ENCODE assay signal across 19 mouse cellular contexts in the genomic region with DNA sequence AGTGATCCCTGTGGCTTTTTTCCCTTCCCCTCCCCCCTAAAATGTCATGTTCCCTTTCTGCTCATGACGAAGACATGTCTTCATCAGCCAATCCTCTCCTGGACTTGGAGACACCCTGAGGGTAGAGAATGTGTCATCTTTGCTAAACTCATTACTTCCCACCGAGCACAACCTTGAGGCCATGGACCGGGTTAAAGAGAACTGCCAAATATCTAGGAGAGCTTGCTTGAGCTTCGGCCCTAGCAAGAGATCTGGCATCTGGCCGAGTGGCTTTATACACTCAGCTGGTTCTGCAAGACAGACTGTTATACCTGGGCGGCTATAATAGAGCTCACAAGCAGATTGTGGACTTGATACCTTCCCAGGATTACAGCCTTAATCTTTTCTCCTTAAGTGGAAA.
DNase-seq lines count a peak whose midpoint lies in the region; ATAC-seq and TF ChIP-seq lines count a peak whose summit lies in the region.
"Had no signal": no experiment of that assay in that cellular context is flagged by ENCODE, and none has a peak within 500 bp of the region (broad histone marks: within the 10 kb centered on the region; RNA-seq: fewer than 3 reads in every experiment).

No protein-coding gene starts in this region.

- H3K9me3 ChIP-seq in kidney, embryonic 15.5 days (replicated peaks), result no peaks in the 10 kb centered on the region
- H3K9me3 ChIP-seq: embryonic facial prominence, embryonic 13.5 days; forebrain, embryonic 12.5 days; G1E; heart, embryonic 12.5 days; midbrain, embryonic 15.5 days; neural tube, embryonic 12.5 days had no signal

- H3K9ac ChIP-seq in kidney, embryonic 15.5 days, result no peak overlapping the region
- H3K9ac ChIP-seq: embryonic facial prominence, embryonic 13.5 days; forebrain, embryonic 12.5 days; heart, embryonic 12.5 days; lung, embryonic 14.5 days; midbrain, embryonic 15.5 days; neural tube, embryonic 12.5 days had no signal

- no peak for TF ChIP-seq POLR2A in kidney, adult 2 months (IDR thresholded peaks at IDR 0.05; ENCODE audit: low read depth, low read length)

- H3K27ac ChIP-seq in kidney, adult 2 months (ENCODE audit: insufficient read depth, low read depth, low read length), result no peak overlapping the region
- H3K27ac ChIP-seq in kidney, embryonic 15.5 days, result no peak overlapping the region
- H3K27ac ChIP-seq: embryonic facial prominence, embryonic 13.5 days; forebrain, embryonic 12.5 days; midbrain, embryonic 15.5 days; neural tube, embryonic 12.5 days had no signal

- TF ChIP-seq CTCF in kidney, adult 2 months (conservative IDR thresholded peaks at IDR 0.05; ENCODE audit: insufficient read depth, insufficient read length, low read depth, low read length), result no peak

- H3K4me2 ChIP-seq in kidney, embryonic 15.5 days, result no peak overlapping the region
- H3K4me2 ChIP-seq: embryonic facial prominence, embryonic 13.5 days; forebrain, embryonic 12.5 days; heart, embryonic 12.5 days; liver, embryonic 11.5 days; lung, embryonic 14.5 days; midbrain, embryonic 15.5 days; neural tube, embryonic 12.5 days had no signal

- ATAC-seq in kidney, embryonic 15.5 days (replicated peaks; ENCODE audit: low FRiP score), result no peak
- ATAC-seq: midbrain, embryonic 15.5 days had no signal

- H3K27me3 ChIP-seq in kidney, adult 2 months (replicated peaks; ENCODE audit: control insufficient read depth, insufficient read depth, low read length), result no peaks in the 10 kb centered on the region
- no peaks in the 10 kb centered on the region for H3K27me3 ChIP-seq in kidney, embryonic 15.5 days
- H3K27me3 ChIP-seq: embryonic facial prominence, embryonic 13.5 days; heart, embryonic 12.5 days; midbrain, embryonic 15.5 days; neural tube, embryonic 12.5 days had no signal

- 0 out of 2 replicates have a peak, but pooled peaks cover 2% of the 10 kb centered on the region for H3K4me1 ChIP-seq in kidney, adult 2 months (ENCODE audit: control insufficient read depth, insufficient read depth, low read length)
- no peaks in the 10 kb centered on the region for H3K4me1 ChIP-seq in kidney, embryonic 15.5 days
- H3K4me1 ChIP-seq: embryonic facial prominence, embryonic 13.5 days; forebrain, embryonic 12.5 days; heart, embryonic 12.5 days; midbrain, embryonic 15.5 days; neural tube, embryonic 12.5 days had no signal

- peak; percentile 46 for DNase-seq in kidney, adult 2 months
- peak; percentile 63 for DNase-seq in retina, postnatal 1 day
- no peak for DNase-seq in retina, embryonic 14.5 days (ENCODE audit: low spot score)
- DNase-seq in cerebellum, adult 9-10 months, result peak; percentile 32
- peak; percentile 11 to 51 for DNase-seq in kidney, postnatal 36 days
- DNase-seq in frontal cortex, postnatal 25 days (ENCODE audit: low spot score in 2 of 2), result no peak
- no peak for DNase-seq in c-Kit-positive CD71-positive TER-119-positive erythroid progenitor cells, embryonic 14.5 days (ENCODE audit: low spot score)
- DNase-seq: adrenal gland, postnatal 25 days; heart, postnatal 4 days; lung, embryonic 14.5 days; thymus, adult 2 months had no signal

- 52% methylated on average over 6 of the region's 6 CpGs for WGBS in kidney, adult 2 months
- WGBS in kidney, embryonic 15.5 days, result 74% methylated on average over 6 of the region's 6 CpGs

- no peak overlapping the region for H3K4me3 ChIP-seq in kidney, adult 2 months (ENCODE audit: insufficient read depth, low read depth, low read length)
- no peak overlapping the region for H3K4me3 ChIP-seq in kidney, embryonic 15.5 days (replicated peaks)
- H3K4me3 ChIP-seq: embryonic facial prominence, embryonic 13.5 days; forebrain, embryonic 12.5 days; heart, embryonic 12.5 days; midbrain, embryonic 15.5 days; neural tube, embryonic 12.5 days had no signal

- no peaks in the 10 kb centered on the region for H3K36me3 ChIP-seq in kidney, adult 2 months (ENCODE audit: control insufficient read depth, insufficient read depth, low read length)
- no peaks in the 10 kb centered on the region for H3K36me3 ChIP-seq in kidney, embryonic 15.5 days
- H3K36me3 ChIP-seq: embryonic facial prominence, embryonic 13.5 days; forebrain, embryonic 12.5 days; G1E; heart, embryonic 12.5 days; midbrain, embryonic 15.5 days; neural tube, embryonic 12.5 days had no signal

Comparison
In these comparisons a context has a peak if more than half of its experiments do, and no peak if none do; other contexts are left out.
1. DNase-seq: peak in kidney, adult 2 months (single experiment), retina, postnatal 1 day (single experiment), cerebellum, adult 9-10 months (single experiment) and kidney, postnatal 36 days (2 of 2); none in retina, embryonic 14.5 days (single experiment), frontal cortex, postnatal 25 days (0 of 2) and c-Kit-positive CD71-positive TER-119-positive erythroid progenitor cells, embryonic 14.5 days (single experiment).